Mouse (Mus musculus): Measurements from ENCODE around the gene Elp5.

DNA sequence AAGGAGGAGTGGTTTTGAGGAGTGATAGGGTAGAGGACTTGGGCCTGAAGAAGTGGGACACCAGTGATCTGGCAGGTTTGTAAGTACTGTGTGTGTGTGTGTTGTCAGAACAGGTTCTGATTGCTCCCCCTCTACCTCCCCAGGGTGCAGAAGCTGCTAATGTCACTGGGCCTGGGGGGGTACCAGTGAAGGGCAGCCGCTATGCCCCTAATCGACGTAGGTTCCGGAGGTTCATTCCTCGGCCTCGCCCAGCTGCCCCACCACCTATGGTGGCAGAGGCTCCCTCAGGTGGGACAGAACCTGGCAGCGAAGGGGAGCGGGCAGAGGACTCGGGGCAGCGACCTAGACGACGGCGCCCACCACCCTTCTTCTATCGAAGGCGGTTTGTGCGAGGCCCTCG is 42.6 kb downstream of the Elp5 start:
- TF ChIP-seq POLR2A (IDR thresholded peaks at IDR 0.05; ENCODE audit: borderline replicate concordance, control insufficient read depth, low read depth, low read length), result no peak
- no peak for TF ChIP-seq CTCF (IDR thresholded peaks at IDR 0.05; ENCODE audit: control insufficient read depth, insufficient read depth, low read length)
